Mouse (Mus musculus) frontal cortex, postnatal 10 days (tissue): Measurements from ENCODE around the gene Olfr74.
"Not testable (repeated sequence)": the region's sequence is repeated elsewhere in the genome, so short reads cannot be mapped to it uniquely, and the experiment has no call there.

ENCODE experiments used
- DNase-seq, 2 experiments: peaks; one replicate each; pipeline ENCODE4 v3.0.0; 2022; ENCODE audit warnings: low spot score in 2 of 2, mixed read lengths in 1 of 2

Olfr74 gene

GRCm38 (mm10) chr2:87974563-87974962 lies at the start of gene Olfr74:
TSS of gene Olfr74 (minus strand) at chr2:87974663.
- no peak for DNase-seq

DNA sequence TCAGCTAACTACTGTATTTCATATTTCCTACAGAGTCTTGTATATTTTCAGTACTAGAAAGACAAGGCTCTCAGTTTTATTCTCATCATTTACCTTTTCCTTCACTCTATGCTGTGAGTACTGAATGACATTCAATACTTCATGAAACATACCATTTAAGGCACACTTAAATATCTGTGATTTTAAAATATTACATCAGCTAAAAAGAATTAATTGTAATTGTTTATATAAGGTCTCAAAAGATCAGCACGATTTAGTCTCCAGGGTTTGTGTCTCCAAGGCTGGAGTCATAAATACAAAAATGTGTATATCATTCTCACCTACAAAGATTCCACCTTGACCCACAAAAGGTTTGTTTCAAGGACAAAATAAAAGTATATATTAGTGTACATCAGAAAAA lies 48.0 kb upstream of the Olfr74 start, which contains the start of gene Olfr1161:
Gene Olfr1161, plus strand, starts transcription at position 301 of the 400 bp plus-strand sequence.
- not testable (repeated sequence) for DNase-seq

GRCm38 (mm10) chr2:88007515-88008318 lies 33.3 kb upstream of the Olfr74 start, which contains the start of gene Olfr1160:
TSS of gene Olfr1160 (minus strand) at chr2:88008268.
- no peak for DNase-seq

- no peak for DNase-seq
These were observed 15.3 kb upstream of the Olfr74 start, which contains the start of gene Olfr1158 for GRCm38 (mm10) chr2:87989813-87990212. TSS of gene Olfr1158 (plus strand) at chr2:87990113.

GRCm38 (mm10) chr2:87968199-87968598 lies 6.3 kb downstream of the Olfr74 start, which contains the start of gene Olfr1157:
TSS of gene Olfr1157 (minus strand) at chr2:87968299.
- no peak for DNase-seq

GRCm38 (mm10) chr2:87953000-87953399 lies 21.5 kb downstream of the Olfr74 start, which contains the start of gene Olfr1156:
TSS of gene Olfr1156 (minus strand) at chr2:87953100.
- DNase-seq: no peak

DNA sequence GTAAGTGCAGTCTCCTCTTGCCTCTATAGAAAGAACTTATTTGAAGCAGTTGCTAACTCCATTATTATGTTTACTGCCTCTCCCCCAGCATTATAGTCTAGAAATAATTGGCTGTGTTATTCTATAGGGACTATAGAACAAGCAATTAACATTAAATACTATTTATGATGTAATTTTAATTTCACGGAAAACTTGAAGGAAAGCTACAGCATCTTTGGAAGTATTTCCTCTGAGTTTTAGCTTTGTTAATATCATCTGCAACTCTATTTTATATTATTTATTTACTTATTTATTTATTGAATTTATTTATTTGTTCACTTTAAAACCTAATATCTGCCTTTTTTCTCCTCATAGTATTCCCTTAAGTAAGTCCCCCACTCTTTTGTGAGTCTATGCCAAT lies 29.4 kb downstream of the Olfr74 start, which contains the start of gene Olfr1155:
Gene Olfr1155, minus strand, starts transcription at position 101 of the 400 bp plus-strand sequence.
- DNase-seq: no peak
